Mouse (Mus musculus) fibroblast of lung, adult 2 months (primary cell): ENCODE measurements around the gene Agap3.

Experiments
- DNase-seq: peaks from one replicate; pipeline ENCODE4 v3.0.0-alpha.2; 2011; ENCODE audit warnings: low read depth

Gene Agap3

DNA sequence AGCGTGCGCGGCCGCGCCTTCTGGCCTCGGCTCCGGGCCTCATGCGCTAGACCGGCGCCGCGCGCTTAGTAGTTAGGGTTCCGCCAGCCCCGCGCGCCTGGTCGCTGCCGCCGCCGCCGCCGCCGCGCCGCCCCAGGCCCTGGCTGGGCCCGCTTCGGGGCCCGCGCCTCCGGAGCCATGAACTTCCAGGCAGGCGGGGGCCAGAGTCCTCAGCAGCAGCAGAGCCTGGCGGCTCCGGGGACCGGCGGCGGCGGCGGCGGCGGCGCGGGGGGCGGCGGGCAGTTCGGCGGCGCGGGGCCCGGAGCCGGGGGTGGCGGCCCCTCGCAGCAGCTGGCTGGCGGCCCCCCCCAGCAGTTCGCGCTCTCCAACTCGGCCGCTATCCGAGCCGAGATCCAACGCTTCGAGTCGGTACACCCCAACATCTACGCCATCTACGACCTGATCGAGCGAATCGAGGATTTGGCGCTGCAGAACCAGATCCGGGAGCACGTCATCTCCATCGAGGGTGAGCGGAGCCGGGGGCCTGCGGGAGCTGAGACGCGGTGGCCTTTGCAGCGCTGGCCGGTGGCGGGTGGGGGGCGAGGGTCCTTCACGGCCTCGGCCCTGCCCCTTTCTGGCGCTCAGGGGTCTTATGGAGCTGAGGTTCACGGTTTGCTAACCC lies at the start of gene Agap3:
Agap3 (plus strand) TSS at position 148 of the 661 bp plus-strand sequence.
- DNase-seq, result no peak

DNA sequence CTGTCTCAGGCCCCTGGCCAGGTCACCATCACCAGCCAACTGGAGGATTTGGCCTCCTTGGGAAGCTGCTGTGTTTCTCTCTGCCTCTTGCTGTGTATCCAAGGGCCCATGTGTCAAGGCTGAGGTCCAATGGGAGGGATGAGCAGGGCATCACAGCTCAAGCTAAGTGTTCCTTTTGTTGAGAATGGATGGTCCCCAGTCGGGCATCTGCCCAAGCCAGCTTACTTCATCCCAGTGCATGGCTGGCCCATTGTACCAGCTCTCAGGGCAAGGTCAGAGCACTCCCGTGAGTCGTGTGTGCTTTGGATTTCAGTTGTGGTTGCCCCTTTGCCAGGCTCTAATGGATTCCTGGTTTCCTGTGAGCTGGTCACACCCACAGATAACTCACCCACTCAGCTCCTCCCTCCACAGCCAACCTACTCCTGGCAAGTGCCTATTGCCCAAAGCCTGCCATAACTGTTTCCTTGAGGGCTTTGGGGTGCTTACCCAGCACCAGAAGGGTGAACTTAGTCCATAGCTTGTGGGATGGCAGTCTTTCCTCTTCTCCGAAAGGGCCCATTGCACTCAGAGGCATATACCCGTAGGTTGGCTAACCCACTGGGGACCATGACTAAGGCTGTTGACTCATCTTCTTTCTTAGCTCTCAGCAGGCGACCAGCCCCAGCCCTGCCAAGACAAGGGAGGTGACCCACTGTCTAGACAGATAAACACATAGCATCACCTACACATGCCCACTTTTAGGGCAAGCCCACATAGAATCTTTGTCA lies 47.2 kb upstream of the Agap3 start:
- no peak for DNase-seq

DNA sequence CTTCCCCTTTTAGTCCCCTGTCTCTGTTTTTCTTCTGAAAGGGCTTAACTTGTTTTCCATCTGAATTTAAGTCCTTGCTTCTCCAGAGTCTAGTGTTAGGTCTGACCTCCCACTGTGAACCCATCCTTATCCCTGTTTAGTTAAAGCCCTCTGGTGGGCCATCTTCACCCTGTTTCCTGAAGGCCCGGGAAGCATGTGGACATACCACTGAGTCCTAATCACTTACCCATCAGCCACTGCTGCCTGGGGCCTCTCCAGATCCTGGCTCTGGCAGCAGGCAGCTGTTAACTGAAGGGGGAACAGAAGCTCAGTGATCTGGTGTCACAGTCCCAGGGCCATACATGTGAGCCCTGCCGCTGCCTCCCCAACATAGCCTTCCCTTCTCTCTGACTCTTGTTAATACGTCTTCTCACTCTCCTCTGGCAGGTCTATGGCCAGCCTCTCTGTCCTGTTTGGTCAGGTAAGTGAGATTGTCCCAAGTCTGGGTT lies 46.5 kb upstream of the Agap3 start:
- DNase-seq, result no peak

DNA sequence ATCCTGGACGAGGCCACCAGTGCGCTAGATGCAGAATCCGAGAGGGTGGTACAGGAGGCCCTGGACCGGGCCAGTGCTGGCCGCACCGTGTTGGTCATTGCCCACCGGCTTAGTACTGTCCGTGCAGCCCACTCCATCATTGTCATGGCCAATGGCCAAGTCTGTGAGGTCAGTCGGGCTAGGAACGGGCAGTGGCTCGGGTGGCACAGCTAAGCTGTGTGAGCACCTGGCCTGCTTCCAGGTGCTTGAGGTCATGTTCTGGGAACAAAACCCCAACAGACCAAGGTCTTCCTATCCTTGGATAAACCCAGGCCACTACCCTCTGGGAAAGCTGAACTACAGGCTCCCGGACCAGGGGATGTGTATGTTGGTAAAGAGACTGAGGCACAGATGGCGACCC lies 43.3 kb upstream of the Agap3 start:
- no peak for DNase-seq

DNA sequence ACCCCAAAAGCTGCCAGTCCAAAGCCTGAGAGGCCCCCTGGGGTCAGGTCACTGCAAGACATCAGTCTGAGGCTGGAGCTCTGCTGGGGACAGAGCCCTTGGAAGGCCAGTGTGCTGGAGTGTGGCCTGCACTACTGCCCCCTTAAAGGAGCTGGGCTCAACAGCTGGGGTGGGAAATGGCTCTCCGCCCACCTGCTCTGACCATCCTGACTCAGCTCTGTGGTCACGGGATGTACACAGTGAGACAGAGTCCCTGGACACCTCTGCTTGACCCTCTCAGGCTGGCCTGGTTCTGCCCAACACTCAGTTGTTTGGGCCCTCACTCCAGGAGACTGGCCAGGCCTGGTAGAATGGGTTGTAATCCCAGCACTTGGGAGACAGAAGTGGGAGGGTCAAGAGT lies 42.5 kb upstream of the Agap3 start:
- no peak for DNase-seq

DNA sequence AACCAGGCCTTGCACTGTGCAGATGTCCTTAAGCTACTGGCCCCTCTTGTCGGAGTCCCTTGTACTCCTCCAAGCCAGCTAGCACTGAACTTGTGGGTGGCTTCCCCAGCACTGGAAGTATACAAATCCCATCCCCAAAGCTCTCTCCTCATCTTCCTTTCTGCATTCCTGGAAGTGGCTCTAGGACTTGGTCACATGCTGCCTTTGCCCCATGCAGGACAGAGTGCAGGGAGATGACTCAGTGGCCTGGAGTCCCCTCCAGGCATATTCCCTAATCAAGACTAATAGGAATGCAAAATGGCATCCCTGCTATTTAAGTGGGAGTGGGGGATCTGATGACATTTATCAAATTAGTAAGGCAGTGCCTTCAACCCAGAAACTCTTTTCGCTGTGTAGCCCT lies 39.9 kb upstream of the Agap3 start:
- DNase-seq, result no peak

DNA sequence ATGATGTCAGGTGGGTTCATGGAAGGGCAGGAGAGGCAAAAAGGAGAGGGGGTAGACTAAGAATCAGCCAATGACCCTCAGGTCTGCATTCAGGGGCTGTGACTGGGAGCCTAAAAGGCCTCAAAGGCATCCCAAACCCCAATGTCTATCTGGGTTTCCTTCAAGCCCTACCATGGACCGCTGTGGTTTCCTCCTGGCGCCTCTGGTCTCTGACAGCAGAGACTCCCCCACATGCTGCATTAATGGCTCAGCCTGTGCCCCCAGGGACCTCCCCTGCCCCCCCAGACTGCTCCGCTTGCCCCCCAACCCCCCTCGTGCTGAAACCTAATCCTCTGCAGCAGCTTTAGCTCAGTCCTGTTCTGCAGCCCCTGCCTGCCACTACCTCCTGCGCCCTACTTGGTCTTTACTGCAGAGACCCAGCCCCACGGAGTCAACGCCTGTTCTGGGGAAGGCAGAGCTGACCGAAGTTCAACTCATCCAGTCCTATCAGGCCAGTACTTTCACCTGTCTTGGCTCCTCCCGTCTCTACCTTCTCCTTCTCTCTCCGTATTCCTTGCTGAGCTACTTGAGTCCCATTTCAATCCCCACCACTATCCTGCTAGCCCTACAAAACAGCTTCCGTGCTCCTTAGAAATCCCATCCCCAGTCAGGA lies 38.8 kb upstream of the Agap3 start, which contains the start of gene Asic3:
Asic3 (plus strand) TSS at position 351 of the 652 bp plus-strand sequence.
- DNase-seq, result no peak

DNA sequence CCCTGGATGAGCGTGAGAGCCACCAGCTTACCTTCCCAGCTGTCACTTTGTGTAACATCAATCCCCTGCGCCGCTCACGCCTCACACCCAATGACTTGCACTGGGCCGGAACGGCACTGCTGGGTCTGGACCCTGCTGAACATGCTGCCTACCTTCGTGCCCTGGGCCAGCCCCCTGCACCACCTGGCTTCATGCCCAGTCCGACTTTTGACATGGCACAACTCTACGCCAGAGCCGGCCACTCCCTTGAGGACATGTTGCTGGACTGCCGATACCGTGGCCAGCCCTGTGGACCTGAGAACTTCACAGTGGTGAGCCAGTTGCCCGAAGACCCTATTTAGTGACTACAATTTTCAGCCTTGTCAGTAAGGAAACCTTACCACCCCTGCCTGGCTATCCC lies 38.0 kb upstream of the Agap3 start:
- DNase-seq, result no peak

DNA sequence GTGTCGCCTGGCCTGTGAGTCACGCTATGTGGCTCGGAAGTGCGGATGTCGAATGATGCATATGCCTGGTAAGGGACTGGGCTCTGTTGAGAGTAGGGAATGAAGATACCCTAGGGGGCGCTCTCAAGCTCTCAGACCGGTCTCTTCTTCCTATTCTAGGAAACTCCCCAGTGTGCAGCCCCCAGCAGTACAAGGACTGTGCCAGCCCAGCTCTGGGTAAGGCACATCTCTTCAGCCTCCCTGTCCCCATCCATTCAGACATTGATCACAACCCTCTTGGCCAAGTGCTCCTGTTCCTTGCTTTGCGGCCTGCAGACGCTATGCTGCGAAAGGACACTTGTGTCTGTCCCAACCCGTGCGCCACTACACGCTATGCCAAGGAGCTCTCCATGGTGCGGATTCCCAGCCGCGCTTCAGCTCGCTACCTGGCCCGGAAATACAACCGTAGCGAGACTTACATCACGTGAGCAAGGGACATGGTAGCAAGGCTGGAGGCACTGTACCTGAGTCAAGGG lies 35.7 kb upstream of the Agap3 start:
- DNase-seq, result no peak

DNA sequence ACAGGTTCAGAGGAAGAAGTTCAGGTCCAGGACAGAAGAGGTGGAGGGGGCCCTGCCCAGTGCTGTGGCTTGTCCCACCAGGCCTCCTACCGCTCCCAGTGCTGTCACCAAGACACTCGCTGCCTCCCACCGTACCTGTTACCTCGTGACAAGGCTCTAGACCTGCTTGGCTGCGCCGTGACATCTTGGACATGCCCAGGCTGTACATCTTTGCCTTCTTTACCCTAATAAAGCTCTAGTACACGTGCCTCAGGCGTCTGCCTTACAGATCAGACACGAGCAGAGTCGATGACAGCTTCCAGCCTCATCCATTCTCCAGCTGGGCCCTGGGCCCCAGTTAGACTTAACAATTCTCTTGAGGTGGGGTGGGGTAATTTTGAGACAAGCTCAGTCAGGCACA lies 34.4 kb upstream of the Agap3 start:
- DNase-seq, result no peak

DNA sequence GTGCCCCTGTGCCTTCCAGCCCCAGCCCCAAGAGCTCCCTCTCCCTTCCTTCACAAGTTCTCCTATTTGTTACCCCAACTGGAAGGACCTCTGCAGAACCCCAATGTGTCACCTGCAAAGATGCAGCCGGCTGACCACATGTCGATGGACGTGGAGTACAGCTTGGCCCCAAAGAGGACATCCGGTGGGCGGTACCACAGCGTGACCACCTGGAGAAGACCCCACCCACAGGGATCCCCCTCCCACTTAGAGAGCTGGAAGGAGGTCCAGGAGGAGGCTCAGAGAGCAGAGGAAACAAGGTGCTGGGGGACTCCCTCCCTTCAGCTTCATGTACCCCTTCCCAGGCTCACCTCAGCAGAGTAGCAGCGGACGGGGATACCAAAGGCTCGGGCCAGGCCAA lies 31.6 kb upstream of the Agap3 start:
- DNase-seq, result no peak

DNA sequence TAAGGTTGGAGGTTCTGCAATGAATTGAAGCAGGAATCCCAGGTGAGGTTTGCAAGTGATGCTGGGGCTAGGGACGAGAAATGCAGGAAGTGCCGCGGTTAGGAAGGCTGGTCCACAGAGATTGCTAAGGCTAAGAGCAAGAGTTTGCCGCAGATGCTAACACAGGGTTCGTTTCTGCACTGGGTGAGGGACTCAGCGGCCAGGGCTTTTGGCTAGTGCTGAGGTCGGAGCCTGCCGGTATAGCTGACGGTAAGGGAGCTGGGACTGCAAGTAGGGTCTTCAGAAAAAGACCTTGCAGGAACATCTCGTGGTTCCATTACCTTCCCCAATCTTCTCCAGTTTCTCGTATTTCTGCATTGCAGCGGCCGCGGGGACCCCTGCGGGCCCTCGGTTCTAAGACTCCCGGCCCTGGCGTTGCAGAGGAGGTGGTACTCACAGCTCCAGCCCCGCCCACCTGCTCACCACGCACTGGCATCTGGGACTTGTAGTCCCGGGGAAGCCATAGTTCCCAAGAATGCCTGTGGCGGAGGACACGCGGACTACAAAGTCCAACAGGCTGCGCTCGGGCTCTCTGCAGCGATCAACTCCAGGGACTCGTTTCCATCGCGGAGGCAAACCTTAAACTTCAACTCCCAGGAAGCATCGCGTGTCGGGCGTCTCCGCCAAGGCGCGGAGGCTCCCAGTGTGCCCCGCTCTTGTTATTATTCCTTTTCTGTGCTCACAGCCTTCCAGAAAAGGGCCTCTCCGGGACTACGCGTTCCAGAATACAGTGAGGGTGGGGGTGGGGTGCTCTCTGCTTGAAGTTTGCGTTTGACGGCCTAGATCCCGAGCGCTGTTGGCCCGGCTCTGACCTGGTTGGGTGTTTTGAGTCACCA lies 28.6 kb upstream of the Agap3 start, which contains the start of the genes Cdk5 and Slc4a2:
Cdk5 (minus strand) TSS at position 402 of the 875 bp plus-strand sequence.
Slc4a2 (plus strand) TSS at position 709 of the 875 bp plus-strand sequence.
- peak; percentile 100 for DNase-seq

DNA sequence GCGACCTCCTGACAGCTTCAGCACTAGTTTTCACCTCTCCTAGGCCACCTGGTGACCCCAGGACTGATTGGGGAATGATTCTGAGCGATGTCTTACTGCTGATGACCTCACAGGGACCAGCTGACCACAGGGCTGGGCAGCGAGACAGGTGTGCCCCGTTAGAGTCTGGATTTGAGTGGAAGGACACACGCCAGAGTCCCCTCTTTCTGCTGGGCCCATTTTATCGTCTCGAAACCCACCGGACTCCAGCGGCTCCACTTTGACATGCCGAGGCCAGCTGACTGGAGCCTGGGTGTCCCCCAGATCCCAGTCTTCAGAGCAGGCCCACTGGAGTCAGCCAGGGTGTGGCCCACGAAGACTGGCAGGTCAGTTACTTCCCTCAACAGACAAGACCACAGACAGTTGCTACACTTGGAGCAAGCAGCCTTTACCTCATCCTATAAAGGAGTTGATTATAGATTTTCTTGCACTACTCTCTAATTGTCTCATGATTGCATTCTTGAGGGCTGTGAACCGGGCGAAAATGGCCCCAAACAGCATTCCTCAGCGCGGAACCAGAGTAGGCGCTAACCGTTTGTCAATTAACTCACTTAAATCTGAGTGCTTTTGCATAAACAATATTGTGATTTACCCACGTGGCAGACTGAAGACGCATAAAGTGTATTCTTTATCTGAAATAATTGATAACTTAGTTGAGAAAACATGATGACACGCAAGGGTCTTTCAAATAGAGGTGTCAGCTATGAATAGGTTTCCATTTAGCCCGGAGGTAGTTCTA lies 27.8 kb upstream of the Agap3 start:
- no peak for DNase-seq

DNA sequence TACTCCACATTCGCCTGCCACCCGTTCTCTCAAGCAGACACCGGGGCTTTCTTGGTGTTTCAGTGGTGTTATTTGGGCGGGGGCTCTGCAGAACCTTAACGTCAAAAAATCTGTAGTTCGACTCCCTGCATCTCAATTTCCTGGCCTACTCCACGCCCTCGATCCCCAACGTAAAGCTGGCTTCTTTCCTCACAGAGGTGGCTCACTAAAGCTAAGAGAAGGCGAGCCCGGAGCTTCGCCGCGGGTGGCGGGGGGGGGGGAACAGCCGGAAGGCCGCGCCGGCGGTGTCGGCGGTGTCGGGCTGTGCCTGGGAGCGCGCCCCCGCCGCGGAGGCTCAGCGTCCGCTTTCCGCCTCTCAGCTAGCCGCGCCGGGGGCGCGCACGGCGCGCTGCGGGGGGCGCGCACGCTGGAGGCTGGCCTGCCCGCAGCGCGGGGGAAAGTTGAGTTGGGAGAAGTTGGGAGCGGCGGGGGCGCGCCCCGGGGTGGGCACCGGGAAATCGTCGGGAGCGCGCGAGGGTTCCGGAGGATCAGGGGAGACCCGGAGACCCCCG lies 27.0 kb upstream of the Agap3 start:
- DNase-seq, result no peak

DNA sequence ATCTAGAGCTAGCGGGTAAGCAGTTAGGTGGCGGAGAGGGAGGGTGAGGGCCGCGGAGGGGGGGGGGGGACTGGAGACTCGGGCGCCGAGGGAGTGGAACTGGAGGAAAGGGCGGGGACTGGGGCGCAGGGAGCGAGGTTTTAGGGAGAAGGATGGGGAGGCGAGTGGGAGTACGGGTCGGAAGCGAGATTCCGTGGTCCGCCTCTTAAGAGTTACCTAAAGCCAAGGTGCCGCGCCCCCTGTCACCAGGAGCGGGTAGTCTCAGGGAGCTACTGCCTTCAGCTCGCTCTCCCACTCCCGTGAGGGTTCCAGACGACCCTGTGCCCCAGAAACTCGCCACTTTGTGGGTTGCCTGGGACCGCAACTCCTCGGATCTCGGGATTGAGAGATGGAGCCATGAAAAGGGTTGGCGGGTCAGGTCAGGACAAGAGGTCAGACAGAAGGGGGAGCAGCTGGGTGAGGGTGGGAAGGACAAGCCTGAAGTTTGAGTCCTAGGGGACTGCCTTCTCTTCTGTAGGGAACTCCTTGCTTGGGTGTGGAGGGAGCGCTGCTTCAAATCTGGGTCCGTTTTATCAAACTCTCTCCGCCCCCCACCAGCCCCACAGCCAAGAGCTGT lies 26.4 kb upstream of the Agap3 start:
- no peak for DNase-seq

DNA sequence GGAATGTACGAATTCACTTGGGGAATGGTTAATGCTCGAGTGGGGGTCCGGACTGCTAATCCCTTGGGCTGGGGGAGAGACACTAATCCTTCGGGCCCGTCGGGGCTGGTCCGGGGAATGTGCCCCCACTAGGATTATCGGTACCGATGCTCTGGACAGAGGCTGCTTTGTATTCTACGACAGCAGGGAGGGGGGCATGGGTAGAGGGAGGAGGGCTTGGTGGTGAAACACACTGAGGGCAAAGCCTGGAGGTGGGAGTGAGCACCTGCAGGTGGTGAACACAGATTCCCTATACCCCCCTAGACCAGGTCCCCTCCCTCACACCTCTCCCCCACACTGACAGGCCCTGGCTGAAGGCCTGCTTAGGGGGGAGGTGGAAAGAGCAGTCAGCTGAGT lies 25.9 kb upstream of the Agap3 start:
- no peak for DNase-seq

DNA sequence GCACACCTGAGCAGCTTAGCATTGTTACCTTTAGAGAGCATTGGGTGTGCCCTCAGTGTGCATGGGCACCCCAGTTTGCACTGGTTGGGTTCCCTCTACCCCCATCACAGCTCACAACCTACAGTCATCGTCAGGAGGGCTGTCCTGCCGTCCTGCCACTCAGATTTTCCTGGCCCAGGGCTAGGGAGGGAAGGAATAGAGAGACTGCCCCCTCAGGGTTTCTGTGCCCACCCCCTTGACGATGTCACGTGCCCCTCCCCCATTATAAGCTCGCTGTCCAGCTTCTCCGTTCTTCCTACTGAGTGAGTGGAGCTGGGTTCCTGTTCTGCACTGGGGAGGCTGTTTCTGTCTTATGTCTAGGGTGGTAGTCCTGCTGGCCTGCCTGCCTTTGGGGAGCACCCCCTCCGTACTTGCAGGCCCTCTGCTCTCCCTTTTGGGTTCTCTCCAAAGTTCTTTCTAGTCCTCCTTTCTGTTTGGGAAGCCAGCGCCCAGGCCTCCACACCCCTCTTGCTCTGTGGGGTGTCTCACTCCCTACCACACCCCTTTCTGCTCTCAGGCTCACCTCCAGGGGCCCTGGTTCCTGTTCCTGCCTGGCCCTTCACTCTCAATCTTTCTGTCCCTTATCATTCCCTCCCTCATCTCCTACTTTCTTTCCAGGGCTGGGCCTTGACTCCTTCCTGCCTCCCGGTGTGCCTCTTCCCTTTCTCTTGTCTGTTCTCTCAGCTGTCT lies 25.3 kb upstream of the Agap3 start:
- DNase-seq, result no peak

DNA sequence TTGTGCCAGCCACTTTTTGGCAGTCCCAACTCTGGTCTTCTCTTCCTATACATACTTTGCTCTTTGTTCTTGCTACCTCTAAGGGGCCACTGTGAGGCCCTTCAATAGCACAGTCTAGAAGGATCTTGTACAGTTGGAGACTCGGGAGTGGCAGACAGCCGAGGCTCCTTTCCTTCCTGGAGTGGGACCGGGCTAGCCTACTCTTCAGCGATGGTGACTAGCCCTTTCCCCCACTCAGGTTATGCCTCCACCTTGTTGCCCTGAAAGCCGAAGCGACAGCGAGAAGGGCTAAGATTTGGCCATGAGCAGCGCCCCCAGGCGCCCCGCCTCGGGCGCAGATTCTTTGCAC lies 24.7 kb upstream of the Agap3 start:
- DNase-seq, result no peak

DNA sequence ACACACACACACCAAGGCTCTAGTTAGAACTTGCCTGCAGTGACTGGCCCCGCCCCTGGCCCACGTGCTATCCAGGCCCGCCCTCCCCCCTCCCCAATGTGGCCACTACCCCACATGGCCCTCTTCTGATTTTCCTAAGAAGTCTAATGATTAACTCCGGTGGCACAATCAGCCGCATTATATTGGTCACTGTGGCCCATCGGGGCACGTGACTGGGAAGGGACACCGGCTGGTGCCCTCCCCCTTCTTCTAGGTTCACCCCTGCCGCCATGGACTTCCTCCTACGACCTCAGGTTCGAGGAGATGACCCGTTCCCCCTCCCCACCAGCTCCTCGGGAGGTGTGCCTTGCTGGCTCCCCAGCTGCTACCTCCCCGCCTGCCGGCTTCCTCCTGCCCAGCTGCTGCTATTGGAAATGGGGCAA lies 24.0 kb upstream of the Agap3 start:
- DNase-seq, result no peak
